Mouse (Mus musculus): ENCODE data around the gene Srms. TPM values are rescaled to one million over a fixed set of nuclear protein-coding genes. Genes with fewer than 3 reads are reported as not detected.
"Not testable (repeated sequence)": the region's sequence is repeated elsewhere in the genome, so short reads cannot be mapped to it uniquely, and the experiment has no call there.

Srms gene
- polyA plus RNA-seq, 1 experiment: not detected

GRCm38 (mm10) chr2:181193044-181193443, 19.9 kb downstream of the Srms start:
- no peak overlapping the region for H3K27ac ChIP-seq (ENCODE audit: control insufficient read depth, insufficient read depth, low read depth, low read length, poor library complexity)
- peaks cover 1% of the 10 kb centered on the region; the same call in 1 of the 2 replicates for H3K4me1 ChIP-seq (ENCODE audit: control insufficient read depth, insufficient read depth, low read length)
- H3K4me3 ChIP-seq (replicated peaks; ENCODE audit: control insufficient read depth, low read depth, low read length): no peak overlapping the region
- WGBS: 12% methylated on average over 3 of the region's 3 CpGs
- TF ChIP-seq POLR2A (IDR thresholded peaks at IDR 0.05; ENCODE audit: borderline replicate concordance, control insufficient read depth, low read depth, low read length): no peak
- no peak for TF ChIP-seq CTCF (IDR thresholded peaks at IDR 0.05; ENCODE audit: control insufficient read depth, insufficient read depth, low read length)

GRCm38 (mm10) chr2:181191936-181192335, 21.0 kb downstream of the Srms start:
- H3K4me3 ChIP-seq (replicated peaks; ENCODE audit: control insufficient read depth, low read depth, low read length): no peak overlapping the region
- 85% methylated on average over 4 of the region's 4 CpGs for WGBS
- no peak for TF ChIP-seq POLR2A (IDR thresholded peaks at IDR 0.05; ENCODE audit: borderline replicate concordance, control insufficient read depth, low read depth, low read length)
- TF ChIP-seq CTCF (IDR thresholded peaks at IDR 0.05; ENCODE audit: control insufficient read depth, insufficient read depth, low read length): no peak
- H3K27ac ChIP-seq (ENCODE audit: control insufficient read depth, insufficient read depth, low read depth, low read length, poor library complexity): no peak overlapping the region
- H3K4me1 ChIP-seq (ENCODE audit: control insufficient read depth, insufficient read depth, low read length): peaks cover 1% of the 10 kb centered on the region; the same call in 1 of the 2 replicates

- not testable (repeated sequence) for H3K4me3 ChIP-seq (replicated peaks; ENCODE audit: control insufficient read depth, low read depth, low read length); H3K4me1 ChIP-seq (ENCODE audit: control insufficient read depth, insufficient read depth, low read length); H3K27ac ChIP-seq (ENCODE audit: control insufficient read depth, insufficient read depth, low read depth, low read length, poor library complexity)
- 74% methylated on average over 4 of the region's 4 CpGs for WGBS
Observed at GRCm38 (mm10) chr2:181191385-181191784, 21.6 kb downstream of the Srms start.

GRCm38 (mm10) chr2:181189321-181189720, 23.7 kb downstream of the Srms start:
- WGBS: 71% methylated on average over 1 of the region's 1 CpGs
- peaks cover 1% of the 10 kb centered on the region; the same call in 1 of the 2 replicates for H3K4me1 ChIP-seq (ENCODE audit: control insufficient read depth, insufficient read depth, low read length)
- no peak for TF ChIP-seq CTCF (IDR thresholded peaks at IDR 0.05; ENCODE audit: control insufficient read depth, insufficient read depth, low read length)
- no peak for TF ChIP-seq POLR2A (IDR thresholded peaks at IDR 0.05; ENCODE audit: borderline replicate concordance, control insufficient read depth, low read depth, low read length)
- H3K4me3 ChIP-seq (replicated peaks; ENCODE audit: control insufficient read depth, low read depth, low read length): no peak overlapping the region
- H3K27ac ChIP-seq (ENCODE audit: control insufficient read depth, insufficient read depth, low read depth, low read length, poor library complexity): no peak overlapping the region

- H3K4me3 ChIP-seq (replicated peaks; ENCODE audit: control insufficient read depth, low read depth, low read length): no peak overlapping the region
- peaks cover 1% of the 10 kb centered on the region; the same call in 1 of the 2 replicates for H3K4me1 ChIP-seq (ENCODE audit: control insufficient read depth, insufficient read depth, low read length)
- peak overlapping the region; percentile 67 for H3K27ac ChIP-seq (ENCODE audit: control insufficient read depth, insufficient read depth, low read depth, low read length, poor library complexity)
- TF ChIP-seq POLR2A (IDR thresholded peaks at IDR 0.05; ENCODE audit: borderline replicate concordance, control insufficient read depth, low read depth, low read length) (no peak), CTCF (IDR thresholded peaks at IDR 0.05; ENCODE audit: control insufficient read depth, insufficient read depth, low read length) (no peak)
- WGBS: 53% methylated on average over 2 of the region's 2 CpGs
Observed at GRCm38 (mm10) chr2:181188681-181189080, 24.3 kb downstream of the Srms start.

GRCm38 (mm10) chr2:181187121-181188000, 25.6 kb downstream of the Srms start, which contains the start of gene Ppdpf:
Gene Ppdpf (plus strand): TSS chr2:181187247.
- Histone ChIP-seq H3K4me1 (ENCODE audit: control insufficient read depth, insufficient read depth, low read length) (peaks cover 1% of the 10 kb centered on the region; the same call in 1 of the 2 replicates), H3K4me3 (replicated peaks; ENCODE audit: control insufficient read depth, low read depth, low read length) (peak within 1 kb of the TSS; percentile 85), H3K27ac (ENCODE audit: control insufficient read depth, insufficient read depth, low read depth, low read length, poor library complexity) (peak within 1 kb of the TSS; percentile 86)
- peak; percentile 65; the same call in 1 of the 2 replicates for TF ChIP-seq POLR2A (IDR thresholded peaks at IDR 0.05; ENCODE audit: borderline replicate concordance, control insufficient read depth, low read depth, low read length)
- TF ChIP-seq CTCF (IDR thresholded peaks at IDR 0.05; ENCODE audit: control insufficient read depth, insufficient read depth, low read length): peak; percentile 31; the same call in 1 of the 2 replicates
- under 1% methylated on average over 64 of the region's 64 CpGs for WGBS

GRCm38 (mm10) chr2:181186635-181187034, 26.4 kb downstream of the Srms start:
- peak overlapping the region; percentile 60 for H3K27ac ChIP-seq (ENCODE audit: control insufficient read depth, insufficient read depth, low read depth, low read length, poor library complexity)
- 1% methylated on average over 14 of the region's 14 CpGs for WGBS
- H3K4me3 ChIP-seq (replicated peaks; ENCODE audit: control insufficient read depth, low read depth, low read length): peak overlapping the region; percentile 85
- H3K4me1 ChIP-seq (ENCODE audit: control insufficient read depth, insufficient read depth, low read length): no peaks in the 10 kb centered on the region; the same call in 1 of the 2 replicates
- TF ChIP-seq CTCF (IDR thresholded peaks at IDR 0.05; ENCODE audit: control insufficient read depth, insufficient read depth, low read length): peak; percentile 96
- no peak for TF ChIP-seq POLR2A (IDR thresholded peaks at IDR 0.05; ENCODE audit: borderline replicate concordance, control insufficient read depth, low read depth, low read length)

- TF ChIP-seq POLR2A (IDR thresholded peaks at IDR 0.05; ENCODE audit: borderline replicate concordance, control insufficient read depth, low read depth, low read length): no peak
- TF ChIP-seq CTCF (IDR thresholded peaks at IDR 0.05; ENCODE audit: control insufficient read depth, insufficient read depth, low read length): no peak
- H3K27ac ChIP-seq (ENCODE audit: control insufficient read depth, insufficient read depth, low read depth, low read length, poor library complexity): no peak overlapping the region
- 67% methylated on average over 6 of the region's 6 CpGs for WGBS
- no peak overlapping the region for H3K4me3 ChIP-seq (replicated peaks; ENCODE audit: control insufficient read depth, low read depth, low read length)
- H3K4me1 ChIP-seq (ENCODE audit: control insufficient read depth, insufficient read depth, low read length): no peaks in the 10 kb centered on the region
Observed at GRCm38 (mm10) chr2:181180898-181181297, 32.1 kb downstream of the Srms start.

All from bone marrow, adult 2 months (tissue).